Mouse (Mus musculus): ENCODE results near the gene Lcp2. TPM values are rescaled to one million over a fixed set of nuclear protein-coding genes. Genes with fewer than 3 reads are reported as not detected.

The Lcp2 gene
- total and polyA plus RNA-seq, 3 experiments: 55.7 to 70.0 (median 66.4) TPM

- no peak for TF ChIP-seq MAFK (IDR thresholded peaks at IDR 0.05; ENCODE audit: borderline replicate concordance, low read depth, low read length)
- no peak for TF ChIP-seq JUND (IDR thresholded peaks at IDR 0.05; ENCODE audit: low read depth, low read length)
- TF ChIP-seq USF2 (IDR thresholded peaks at IDR 0.05; ENCODE audit: borderline replicate concordance in 1 of 2, insufficient read depth in 1 of 2, low read depth in 1 of 2, low read length in 2 of 2): no peak
- TF ChIP-seq TAL1 (IDR thresholded peaks at IDR 0.05; ENCODE audit: low read length): peak; percentile 58; the same call in 1 of the 2 replicates
- peak in 1 of 2 experiments; percentile 15; a peak in 1 of 4 replicates for TF ChIP-seq POLR2A (IDR thresholded peaks at IDR 0.05; ENCODE audit: control insufficient read depth in 1 of 2, insufficient read depth in 1 of 2, low read depth in 1 of 2, low read length in 2 of 2, poor library complexity in 1 of 2)
- no peak for TF ChIP-seq MYB (IDR thresholded peaks at IDR 0.05; ENCODE audit: low read depth, low read length)
- no peak for TF ChIP-seq KAT2A (conservative IDR thresholded peaks at IDR 0.05; ENCODE audit: low read depth, low read length)
- TF ChIP-seq SMC3 (IDR thresholded peaks at IDR 0.05; ENCODE audit: low read depth, low read length): no peak
- no peak for TF ChIP-seq CHD1 (IDR thresholded peaks at IDR 0.05; ENCODE audit: low read depth, low read length)
- TF ChIP-seq MYC (IDR thresholded peaks at IDR 0.05; ENCODE audit: low read depth, low read length): no peak
- TF ChIP-seq MAX (IDR thresholded peaks at IDR 0.05; ENCODE audit: low read length): no peak
- TF ChIP-seq CHD2 (IDR thresholded peaks at IDR 0.05; ENCODE audit: low read length): no peak
- no peak for TF ChIP-seq UBTF (IDR thresholded peaks at IDR 0.05; ENCODE audit: borderline replicate concordance, insufficient read depth, low read depth, low read length)
- TF ChIP-seq ETS1 (IDR thresholded peaks at IDR 0.05; ENCODE audit: low read depth, low read length): peak; percentile 77
- no peak for TF ChIP-seq ZKSCAN1 (IDR thresholded peaks at IDR 0.05; ENCODE audit: low read depth, low read length)
- TF ChIP-seq HCFC1 (IDR thresholded peaks at IDR 0.05; ENCODE audit: low read depth, low read length): no peak
These were observed 12.2 kb downstream of the Lcp2 start (continued) for GRCm38 (mm10) chr11:34058960-34059359.

GRCm38 (mm10) chr11:34061740-34062139, 15.0 kb downstream of the Lcp2 start:
- DNase-seq (ENCODE audit: low read depth, low spot score): peak; percentile 70
- Histone ChIP-seq H3K4me3 (ENCODE audit: control insufficient read depth in 1 of 2, insufficient read depth in 1 of 2, low read depth in 2 of 2, low read length in 2 of 2) (no peak overlapping the region), H3K27ac (ENCODE audit: control insufficient read depth, low read depth, low read length) (peak overlapping the region; percentile 90), H3K79me2 (ENCODE audit: control insufficient read depth, insufficient read depth, low read length, poor library complexity) (peaks cover 6% of the 10 kb centered on the region), H3K27me3 (ENCODE audit: control insufficient read depth in 1 of 2, insufficient read depth in 2 of 2, low read length in 2 of 2) (no peaks in the 10 kb centered on the region), H3K4me1 (ENCODE audit: control insufficient read depth in 1 of 2, insufficient read depth in 2 of 2, low read length in 2 of 2) (peaks cover 48 to 79% of the 10 kb centered on the region in 2 experiments), H3K9me3 (replicated peaks; ENCODE audit: insufficient read depth, low read length) (no peaks in the 10 kb centered on the region), H3K9ac (ENCODE audit: control insufficient read depth, low read depth, low read length, poor library complexity, severe bottlenecking) (no peak overlapping the region), H3K36me3 (ENCODE audit: control insufficient read depth in 1 of 2, insufficient read depth in 2 of 2, low read length in 2 of 2) (peaks cover 7 to 88% of the 10 kb centered on the region in 2 experiments)
- TF ChIP-seq POLR2AphosphoS2 (IDR thresholded peaks at IDR 0.05; ENCODE audit: low read length): no peak
- no peak for TF ChIP-seq MYB (IDR thresholded peaks at IDR 0.05; ENCODE audit: low read depth, low read length)
- TF ChIP-seq KAT2A (conservative IDR thresholded peaks at IDR 0.05; ENCODE audit: low read depth, low read length): no peak
- no peak for TF ChIP-seq JUND (IDR thresholded peaks at IDR 0.05; ENCODE audit: low read depth, low read length)
- TF ChIP-seq ELF1 (IDR thresholded peaks at IDR 0.05; ENCODE audit: low read depth, low read length): 0 out of 2 replicates have a peak, but pooled peaks have one; percentile 55
- TF ChIP-seq GATA1 (IDR thresholded peaks at IDR 0.05; ENCODE audit: low read depth, low read length): peak; percentile 100
- no peak for TF ChIP-seq ZMIZ1 (IDR thresholded peaks at IDR 0.05; ENCODE audit: low read depth, low read length)
- TF ChIP-seq USF2 (IDR thresholded peaks at IDR 0.05; ENCODE audit: borderline replicate concordance in 1 of 2, insufficient read depth in 1 of 2, low read depth in 1 of 2, low read length in 2 of 2): no peak
- peak; percentile 46; the same call in 1 of the 2 replicates for TF ChIP-seq MYC (IDR thresholded peaks at IDR 0.05; ENCODE audit: low read depth, low read length)
- TF ChIP-seq HCFC1 (IDR thresholded peaks at IDR 0.05; ENCODE audit: low read depth, low read length): peak; percentile 48; the same call in 1 of the 2 replicates
- no peak for TF ChIP-seq GABPA (IDR thresholded peaks at IDR 0.05; ENCODE audit: low read depth, low read length)
- TF ChIP-seq TAL1 (IDR thresholded peaks at IDR 0.05; ENCODE audit: low read length): peak; percentile 22; the same call in 1 of the 2 replicates
- TF ChIP-seq SMC3 (IDR thresholded peaks at IDR 0.05; ENCODE audit: low read depth, low read length): no peak
- peak; percentile 80 for TF ChIP-seq RCOR1 (IDR thresholded peaks at IDR 0.05; ENCODE audit: low read depth, low read length)
- TF ChIP-seq ZNF384 (IDR thresholded peaks at IDR 0.05; ENCODE audit: low read depth, low read length): no peak
- TF ChIP-seq RAD21 (IDR thresholded peaks at IDR 0.05; ENCODE audit: low read depth, low read length): no peak
- TF ChIP-seq ETS1 (IDR thresholded peaks at IDR 0.05; ENCODE audit: low read depth, low read length): peak; percentile 92
- no peak for TF ChIP-seq CHD1 (IDR thresholded peaks at IDR 0.05; ENCODE audit: low read depth, low read length)
- peak; percentile 88 to 91 for TF ChIP-seq EP300 (IDR thresholded peaks at IDR 0.05; ENCODE audit: low read depth in 1 of 2, low read length in 2 of 2)
- no peak; the same call in 1 of the 2 replicates for TF ChIP-seq ZC3H11A (IDR thresholded peaks at IDR 0.05; ENCODE audit: low read depth, low read length)
- no peak; a peak in 1 of 4 replicates for TF ChIP-seq POLR2A (IDR thresholded peaks at IDR 0.05; ENCODE audit: control insufficient read depth in 1 of 2, insufficient read depth in 1 of 2, low read depth in 1 of 2, low read length in 2 of 2, poor library complexity in 1 of 2)
- TF ChIP-seq MXI1 (IDR thresholded peaks at IDR 0.05; ENCODE audit: low read depth, low read length): no peak; the same call in 1 of the 2 replicates
- no peak for TF ChIP-seq NRF1 (IDR thresholded peaks at IDR 0.05; ENCODE audit: insufficient read depth, low read depth, low read length, poor library complexity, severe bottlenecking)
- no peak for TF ChIP-seq UBTF (IDR thresholded peaks at IDR 0.05; ENCODE audit: borderline replicate concordance, insufficient read depth, low read depth, low read length)
- TF ChIP-seq TBP (IDR thresholded peaks at IDR 0.05; ENCODE audit: low read depth, low read length): peak; percentile 57; the same call in 1 of the 2 replicates
- no peak for TF ChIP-seq E2F4 (IDR thresholded peaks at IDR 0.05; ENCODE audit: borderline replicate concordance, low read depth, low read length)
- peak; percentile 53; the same call in 1 of the 2 replicates for TF ChIP-seq BHLHE40 (IDR thresholded peaks at IDR 0.05; ENCODE audit: borderline replicate concordance, low read depth, low read length)
- no peak for TF ChIP-seq MAZ (IDR thresholded peaks at IDR 0.05; ENCODE audit: low read depth, low read length)
